Mouse (Mus musculus): ENCODE measurements around the gene Necab3.

DNA sequence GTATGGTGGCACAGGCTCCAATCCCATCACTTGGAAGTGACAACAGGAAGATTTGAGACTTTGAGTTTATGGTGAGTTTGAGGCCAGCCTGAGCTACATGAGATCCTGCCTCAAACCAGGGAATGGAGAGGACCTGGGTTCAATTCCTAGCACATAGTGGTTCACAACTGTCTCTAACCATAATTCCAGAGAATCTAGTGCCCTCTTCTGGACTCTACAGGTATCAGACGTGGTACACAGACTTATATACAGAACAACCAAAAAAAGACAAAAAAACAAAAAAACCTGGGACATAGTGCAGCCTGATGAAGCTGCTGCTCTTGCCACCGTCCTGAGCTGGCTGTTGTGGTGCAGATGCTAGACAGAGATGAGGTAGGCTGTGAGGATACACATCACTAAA is 17.1 kb downstream of the Necab3 start:
- TF ChIP-seq CEBPB (IDR thresholded peaks at IDR 0.05; ENCODE audit: low read depth) (no peak), MYOG (IDR thresholded peaks at IDR 0.05; ENCODE audit: control insufficient read depth, extremely low read depth, insufficient read length) (no peak), MAX (IDR thresholded peaks at IDR 0.05) (no peak)

Measured in C2C12 (cell line).